Mouse (Mus musculus) kidney, adult 8-10 months (tissue): ENCODE data around the gene Mgrn1.

ENCODE experiments used
- DNase-seq, 2 experiments: peaks; one replicate each; pipeline ENCODE4 v3.0.0; 2022

Mgrn1 gene

GRCm38 (mm10) chr16:4885760-4886689 is at the start of gene Mgrn1:
TSS of gene Mgrn1 (plus strand) at chr16:4886249.
- peak; percentile 88 to 89 for DNase-seq

GRCm38 (mm10) chr16:4837631-4838030 is 48.4 kb upstream of the Mgrn1 start:
- no peak for DNase-seq

GRCm38 (mm10) chr16:4839552-4839951 is 46.5 kb upstream of the Mgrn1 start:
- no peak for DNase-seq

- DNase-seq = no peak
These were observed 45.8 kb upstream of the Mgrn1 start for GRCm38 (mm10) chr16:4840231-4840630.

- no peak for DNase-seq
These were observed 39.0 kb upstream of the Mgrn1 start for GRCm38 (mm10) chr16:4847041-4847440.

GRCm38 (mm10) chr16:4848090-4848489 is 38.0 kb upstream of the Mgrn1 start:
- no peak for DNase-seq

- no peak for DNase-seq
These were observed 35.7 kb upstream of the Mgrn1 start for GRCm38 (mm10) chr16:4850361-4850760.

- DNase-seq = no peak
These were observed 35.0 kb upstream of the Mgrn1 start for GRCm38 (mm10) chr16:4850938-4851628.

- DNase-seq = no peak
These were observed 30.9 kb upstream of the Mgrn1 start for GRCm38 (mm10) chr16:4855046-4855650.

- peak in 1 of 2 experiments; percentile 77 for DNase-seq
These were observed 24.7 kb upstream of the Mgrn1 start for GRCm38 (mm10) chr16:4861392-4861791.

GRCm38 (mm10) chr16:4862863-4863483 is 23.1 kb upstream of the Mgrn1 start:
- peak in 1 of 2 experiments; percentile 71 for DNase-seq

- no peak for DNase-seq
These were observed 22.3 kb upstream of the Mgrn1 start for GRCm38 (mm10) chr16:4863742-4864141.

GRCm38 (mm10) chr16:4866101-4866695 is 19.9 kb upstream of the Mgrn1 start:
- DNase-seq = peak; percentile 80 to 86

GRCm38 (mm10) chr16:4870490-4870889 is 15.6 kb upstream of the Mgrn1 start:
- no peak for DNase-seq

- no peak for DNase-seq
These were observed 14.1 kb upstream of the Mgrn1 start for GRCm38 (mm10) chr16:4871926-4872325.

- DNase-seq = no peak
These were observed 10.6 kb upstream of the Mgrn1 start for GRCm38 (mm10) chr16:4875198-4876032.

- DNase-seq = peak; percentile 80 to 85
These were observed 9.9 kb upstream of the Mgrn1 start for GRCm38 (mm10) chr16:4876033-4876680.

GRCm38 (mm10) chr16:4877195-4877594 is 8.9 kb upstream of the Mgrn1 start:
- no peak for DNase-seq

- no peak for DNase-seq
These were observed 8.3 kb upstream of the Mgrn1 start for GRCm38 (mm10) chr16:4877701-4878100.

GRCm38 (mm10) chr16:4878192-4878885 is 7.7 kb upstream of the Mgrn1 start:
- peak in 1 of 2 experiments; percentile 42 for DNase-seq
